Mouse (Mus musculus) hindbrain, embryonic 13.5 days (tissue): ENCODE results near the gene Dhx35. TPM values are rescaled to one million over a fixed set of nuclear protein-coding genes. Genes with fewer than 3 reads are reported as not detected.

Experiments
- ATAC-seq: fragments of 200-750 bp; cut with Nextera tagmentation; 2 replicates; pipeline ENCODE4 v1.8.0; 2017; ENCODE audit warnings: moderate TSS enrichment; ENCODE audit not compliant: low FRiP score
- H3K27ac ChIP-seq: fragments of 300-500 bp; sonication (generic); 2 replicates; pipeline ENCODE4 v1.5.1; 2015; ENCODE audit warnings: inconsistent platforms, mild to moderate bottlenecking, moderate library complexity
- H3K27me3 ChIP-seq: fragments of 300-500 bp; sonication (generic); 2 replicates; pipeline ENCODE4 v1.6.1; 2015; ENCODE audit warnings: mild to moderate bottlenecking, inconsistent platforms
- H3K36me3 ChIP-seq: fragments of 300-500 bp; sonication (generic); 2 replicates; pipeline ENCODE4 v1.6.1; 2015; ENCODE audit warnings: mild to moderate bottlenecking, inconsistent platforms
- H3K4me1 ChIP-seq: fragments of 300-500 bp; sonication (generic); replicated peaks from 2 replicates; pipeline ENCODE4 v1.6.1; 2015; ENCODE audit warnings: inconsistent platforms
- H3K4me2 ChIP-seq: fragments of 300-500 bp; sonication (generic); 2 replicates; pipeline ENCODE4 v1.6.1; 2015; ENCODE audit warnings: inconsistent platforms, mild to moderate bottlenecking, moderate library complexity
- H3K4me3 ChIP-seq: fragments of 300-500 bp; sonication (generic); 2 replicates; pipeline ENCODE4 v1.5.1; 2015; ENCODE audit warnings: mild to moderate bottlenecking, inconsistent platforms
- H3K9ac ChIP-seq: fragments of 300-500 bp; sonication (generic); 2 replicates; pipeline ENCODE4 v1.6.1; 2015; ENCODE audit warnings: mild to moderate bottlenecking, inconsistent platforms
- H3K9me3 ChIP-seq: fragments of 300-500 bp; sonication (generic); 2 replicates; pipeline ENCODE4 v1.6.1; 2016; ENCODE audit warnings: inconsistent platforms
- WGBS: fragments of 180-500 bp; shearing (Covaris S2); methylation state at CpG from one replicate; pipeline ENCODE4 v1.1.7; 2015; 5-methylcytosine and 5-hydroxymethylcytosine counted together
- polyA plus RNA-seq: library from polyadenylated mRNA; unstranded; fragments of >200 nt; fragmentation: Nextera tagmentation; extraction: Ambion mirVana; gene quantifications from 2 replicates; pipeline ENCODE4 v1.2.1, GENCODE M21; 2015

The Dhx35 gene
- polyA plus RNA-seq, 1 experiment from 2014 or later, result 13.3 TPM

DNA sequence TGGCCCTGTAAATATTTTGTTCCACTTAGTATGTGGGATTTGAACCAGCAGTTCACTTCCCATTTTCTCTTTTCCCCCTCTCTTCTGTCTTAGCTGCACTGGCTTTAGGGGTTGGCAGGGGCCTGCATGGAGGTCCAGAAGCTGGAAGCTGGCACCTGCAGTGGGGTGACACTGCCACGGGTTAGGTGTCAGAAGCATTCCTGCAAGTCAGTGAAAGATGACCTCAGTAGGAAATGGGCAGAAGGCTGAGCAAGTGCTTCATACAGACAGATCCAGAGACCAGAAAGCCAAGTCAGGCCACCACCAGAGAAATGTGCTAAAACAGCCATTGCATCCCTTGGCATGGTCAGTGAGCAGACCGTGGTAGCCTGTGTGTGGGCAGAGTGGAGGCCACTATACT, 66.5 kb downstream of the Dhx35 start:
- Histone ChIP-seq H3K4me1 (no peaks in the 10 kb centered on the region), H3K4me3 (no peak overlapping the region), H3K4me2 (no peak overlapping the region), H3K27ac (no peak overlapping the region), H3K27me3 (no peaks in the 10 kb centered on the region), H3K9ac (no peak overlapping the region), H3K36me3 (peaks cover 20% of the 10 kb centered on the region), H3K9me3 (no peaks in the 10 kb centered on the region)
- ATAC-seq, result no peak
- 84% methylated on average over 2 of the region's 2 CpGs for WGBS

GRCm38 (mm10) chr2:158863341-158864125, 68.9 kb downstream of the Dhx35 start:
- Histone ChIP-seq H3K4me1 (no peaks in the 10 kb centered on the region), H3K27ac (no peak overlapping the region), H3K4me3 (no peak overlapping the region), H3K4me2 (no peak overlapping the region), H3K9me3 (no peaks in the 10 kb centered on the region), H3K36me3 (no peaks in the 10 kb centered on the region), H3K27me3 (peaks cover 11% of the 10 kb centered on the region; the same call in 1 of the 2 replicates), H3K9ac (no peak overlapping the region)
- WGBS, result 59% methylated on average over 11 of the region's 11 CpGs
- peak; percentile 44; the same call in 1 of the 2 replicates for ATAC-seq

GRCm38 (mm10) chr2:158864126-158864458, 69.5 kb downstream of the Dhx35 start:
- H3K9me3 ChIP-seq, result no peaks in the 10 kb centered on the region
- H3K4me3 ChIP-seq, result no peak overlapping the region
- no peak overlapping the region for H3K9ac ChIP-seq
- H3K27me3 ChIP-seq, result peaks cover 11% of the 10 kb centered on the region; the same call in 1 of the 2 replicates
- 82% methylated on average over 4 of the region's 4 CpGs for WGBS
- peak; percentile 37; the same call in 1 of the 2 replicates for ATAC-seq
- no peaks in the 10 kb centered on the region for H3K36me3 ChIP-seq
- no peak overlapping the region for H3K4me2 ChIP-seq
- no peak overlapping the region for H3K27ac ChIP-seq
- no peaks in the 10 kb centered on the region for H3K4me1 ChIP-seq

DNA sequence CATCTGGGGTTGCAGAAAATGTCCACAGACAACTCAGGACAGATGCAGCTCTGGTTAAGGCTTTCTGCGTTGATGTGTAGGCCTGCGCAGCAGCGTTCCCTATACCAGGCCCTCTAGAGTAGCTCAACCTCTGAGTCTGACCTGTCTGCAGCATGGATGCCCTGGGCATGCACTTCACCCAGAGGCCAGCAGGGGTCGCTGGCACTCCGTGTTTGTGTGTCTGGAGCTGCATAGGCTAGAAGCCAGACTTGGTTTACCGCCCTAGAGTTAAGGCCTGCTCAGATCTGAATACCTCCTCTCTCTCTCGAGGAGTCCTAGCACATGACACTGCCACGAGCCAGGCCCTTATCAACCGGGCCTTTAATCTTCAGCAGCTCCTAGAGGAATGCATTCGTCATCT, 70.8 kb downstream of the Dhx35 start:
- Histone ChIP-seq H3K36me3 (no peaks in the 10 kb centered on the region), H3K9me3 (no peaks in the 10 kb centered on the region), H3K27ac (no peak overlapping the region), H3K27me3 (peaks cover 11% of the 10 kb centered on the region; the same call in 1 of the 2 replicates), H3K4me3 (no peak overlapping the region), H3K4me2 (no peak overlapping the region), H3K4me1 (peaks cover 10% of the 10 kb centered on the region; the same call in 1 of the 2 replicates), H3K9ac (no peak overlapping the region)
- WGBS, result 29% methylated on average over 10 of the region's 10 CpGs
- ATAC-seq, result peak; percentile 53

DNA sequence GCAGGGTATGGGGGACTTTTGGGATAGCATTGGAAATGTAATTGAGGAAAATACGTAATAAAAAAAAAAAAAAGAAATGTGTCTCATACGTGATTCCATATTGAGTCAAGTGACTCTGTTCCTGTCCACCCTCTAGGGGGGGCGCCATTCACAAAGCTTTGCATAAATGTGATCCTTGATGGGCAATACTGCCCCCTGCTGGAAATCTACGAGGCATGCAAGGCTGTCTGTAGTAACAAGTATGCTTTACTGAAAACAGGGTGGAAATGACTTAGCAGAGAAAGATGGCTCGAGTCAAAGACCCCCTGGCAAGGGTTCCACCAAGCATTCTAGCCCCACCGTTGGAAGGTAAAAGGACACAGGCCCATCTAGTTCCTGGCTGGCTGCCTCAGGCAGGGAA, 92.0 kb downstream of the Dhx35 start:
- Histone ChIP-seq H3K9ac (no peak overlapping the region), H3K4me3 (no peak overlapping the region), H3K27ac (no peak overlapping the region), H3K4me2 (no peak overlapping the region), H3K36me3 (no peaks in the 10 kb centered on the region), H3K27me3 (no peaks in the 10 kb centered on the region), H3K4me1 (no peaks in the 10 kb centered on the region), H3K9me3 (no peaks in the 10 kb centered on the region)
- no peak for ATAC-seq
- WGBS, result 53% methylated on average over 6 of the region's 6 CpGs

DNA sequence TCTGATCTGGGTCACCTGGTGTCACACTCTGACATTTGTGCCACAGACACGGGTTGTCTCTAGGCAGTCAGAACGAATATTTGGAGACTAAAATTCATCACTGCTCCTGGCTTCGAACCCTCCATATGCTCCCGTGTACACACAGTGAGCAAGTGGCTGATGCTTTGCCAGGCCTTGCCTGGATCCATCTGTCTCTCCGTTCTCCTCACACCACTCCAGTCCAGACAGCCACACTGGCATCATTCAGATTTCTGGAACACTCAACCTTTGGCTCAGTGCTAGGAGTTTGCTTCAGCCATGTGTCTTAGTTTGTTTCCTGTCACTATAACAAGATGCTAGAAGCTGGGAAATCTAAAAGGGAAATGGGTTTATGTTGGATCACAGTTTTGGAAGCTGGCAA, 93.9 kb downstream of the Dhx35 start:
- no peak overlapping the region for H3K27ac ChIP-seq
- H3K4me2 ChIP-seq, result no peak overlapping the region
- WGBS, result 90% methylated on average over 5 of the region's 5 CpGs
- no peaks in the 10 kb centered on the region for H3K9me3 ChIP-seq
- no peak for ATAC-seq
- H3K27me3 ChIP-seq, result 0 out of 2 replicates have a peak, but pooled peaks cover 3% of the 10 kb centered on the region
- H3K4me3 ChIP-seq, result no peak overlapping the region
- 0 out of 2 replicates have a peak, but pooled peaks cover 3% of the 10 kb centered on the region for H3K4me1 ChIP-seq
- H3K9ac ChIP-seq, result no peak overlapping the region
- H3K36me3 ChIP-seq, result no peaks in the 10 kb centered on the region

DNA sequence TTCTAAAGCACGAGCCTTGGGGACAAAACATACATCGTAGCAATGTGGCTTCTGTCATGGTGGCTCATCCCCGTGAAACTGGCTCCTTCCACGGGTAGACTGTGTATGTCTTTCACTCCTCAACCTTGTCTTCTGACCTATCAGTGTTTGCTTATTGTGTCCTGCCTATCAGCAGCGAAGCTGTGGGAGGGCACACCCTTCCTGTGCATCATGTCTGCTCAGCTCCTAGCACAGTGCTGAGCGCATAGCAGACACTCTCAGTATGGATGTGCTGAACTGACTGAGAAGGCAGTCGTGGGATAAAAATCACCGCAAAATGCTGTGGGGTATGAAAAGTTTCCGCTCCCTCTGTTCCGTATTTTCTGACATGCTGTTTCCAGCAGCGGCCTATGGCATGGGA, 94.6 kb downstream of the Dhx35 start:
- 63% methylated on average over 11 of the region's 11 CpGs for WGBS
- Histone ChIP-seq H3K9me3 (no peaks in the 10 kb centered on the region), H3K4me1 (0 out of 2 replicates have a peak, but pooled peaks cover 3% of the 10 kb centered on the region), H3K9ac (no peak overlapping the region), H3K27me3 (0 out of 2 replicates have a peak, but pooled peaks cover 4% of the 10 kb centered on the region), H3K4me2 (no peak overlapping the region), H3K27ac (no peak overlapping the region), H3K36me3 (no peaks in the 10 kb centered on the region), H3K4me3 (no peak overlapping the region)
- no peak for ATAC-seq

GRCm38 (mm10) chr2:158891319-158891718, 96.7 kb downstream of the Dhx35 start:
- H3K4me3 ChIP-seq, result no peak overlapping the region
- no peak for ATAC-seq
- 0 out of 2 replicates have a peak, but pooled peaks cover 4% of the 10 kb centered on the region for H3K27me3 ChIP-seq
- H3K4me2 ChIP-seq, result no peak overlapping the region
- H3K9ac ChIP-seq, result no peak overlapping the region
- 89% methylated on average over 4 of the region's 4 CpGs for WGBS
- H3K36me3 ChIP-seq, result no peaks in the 10 kb centered on the region
- no peaks in the 10 kb centered on the region for H3K9me3 ChIP-seq
- 0 out of 2 replicates have a peak, but pooled peaks cover 3% of the 10 kb centered on the region for H3K4me1 ChIP-seq
- H3K27ac ChIP-seq, result no peak overlapping the region

GRCm38 (mm10) chr2:158893171-158893853, 98.7 kb downstream of the Dhx35 start:
- Histone ChIP-seq H3K4me3 (no peak overlapping the region), H3K36me3 (no peaks in the 10 kb centered on the region), H3K4me2 (no peak overlapping the region), H3K4me1 (peaks cover 7% of the 10 kb centered on the region), H3K27ac (no peak overlapping the region), H3K9ac (no peak overlapping the region), H3K27me3 (0 out of 2 replicates have a peak, but pooled peaks cover 4% of the 10 kb centered on the region), H3K9me3 (no peaks in the 10 kb centered on the region)
- 53% methylated on average over 16 of the region's 16 CpGs for WGBS
- no peak for ATAC-seq

- Histone ChIP-seq H3K9me3 (no peaks in the 10 kb centered on the region), H3K36me3 (no peaks in the 10 kb centered on the region), H3K9ac (no peak overlapping the region), H3K4me2 (no peak overlapping the region), H3K4me3 (no peak overlapping the region), H3K27me3 (peaks cover under 1% of the 10 kb centered on the region; the same call in 1 of the 2 replicates), H3K27ac (no peak overlapping the region), H3K4me1 (peaks cover 12% of the 10 kb centered on the region)
- WGBS, result 54% methylated on average over 13 of the region's 13 CpGs
- no peak; the same call in 1 of the 2 replicates for ATAC-seq
Observed at GRCm38 (mm10) chr2:158898469-158899196, 104.0 kb downstream of the Dhx35 start.
